ENCODE assay signal across 23 mouse cellular contexts in the genomic region with DNA sequence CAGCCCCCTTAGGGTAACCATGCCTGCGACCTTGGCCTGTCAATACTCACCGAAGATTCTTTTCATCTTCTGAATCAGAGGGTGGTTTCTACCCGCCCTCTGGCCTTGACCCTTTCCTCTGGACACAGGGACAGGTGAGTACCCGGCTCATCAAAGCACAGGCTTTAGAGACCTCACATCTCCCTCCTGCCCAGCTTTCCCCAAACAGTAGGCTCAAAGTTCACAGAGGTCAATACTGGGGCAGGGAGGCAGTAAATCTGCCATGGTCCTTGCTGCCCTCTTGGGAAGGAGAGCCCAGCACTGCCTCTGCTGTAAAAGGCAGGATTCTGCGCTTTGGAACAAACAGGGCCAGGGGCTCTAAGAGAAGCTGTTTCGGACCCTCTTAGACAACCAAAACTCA. TPM values are rescaled to one million over a fixed set of nuclear protein-coding genes. Genes with fewer than 3 reads are reported as not detected.
"Had no signal": no experiment of that assay in that cellular context is flagged by ENCODE, and none has a peak within 500 bp of the region (broad histone marks: within the 10 kb centered on the region; RNA-seq: fewer than 3 reads in every experiment).

No protein-coding gene starts in this region.

- DNase-seq: kidney, adult 11 months; kidney, adult 8-10 months; layer of hippocampus, adult 9-11 months; layer of hippocampus, postnatal 36 days; lung, embryonic 14.5 days; lung, postnatal 4 days; midbrain, embryonic 14.5 days; thymus, adult 18-20 months; thymus, postnatal 36 days had no signal

- H3K4me2 ChIP-seq: kidney, embryonic 15.5 days; liver, embryonic 15.5 days; lung, embryonic 14.5 days; midbrain, embryonic 11.5 days had no signal

- ATAC-seq: lung, postnatal 0 days had no signal

- H3K9me3 ChIP-seq: kidney, embryonic 15.5 days; liver, embryonic 15.5 days had no signal

- H3K9ac ChIP-seq: kidney, embryonic 15.5 days; liver, embryonic 15.5 days; lung, embryonic 14.5 days had no signal

- H3K27ac ChIP-seq: kidney, embryonic 15.5 days; layer of hippocampus, adult 2 months; left cerebral cortex, adult 2 months; liver, embryonic 15.5 days had no signal

- H3K4me3 ChIP-seq: kidney, embryonic 15.5 days; layer of hippocampus, adult 2 months; left cerebral cortex, adult 2 months; liver, embryonic 15.5 days had no signal

- H3K36me3 ChIP-seq: kidney, embryonic 15.5 days; liver, embryonic 15.5 days had no signal

RNA-seq across cellular contexts. Expression of gene Rhbg, which starts 1.8 kb away (rescaled TPM):
- total RNA-seq: layer of hippocampus, adult 2 months; layer of hippocampus, postnatal 36 days; left cerebral cortex, adult 2 months; left cerebral cortex, postnatal 36 days; megakaryocyte progenitor cell, adult 5-6 weeks; megakaryocyte-erythroid progenitor cell, adult 5-6 weeks had no signal
- polyA plus RNA-seq: lung, embryonic 14.5 days; midbrain, embryonic 11.5 days had no signal

RNA-seq across cellular contexts. Expression of gene Gm38392, which starts 34.3 kb away (rescaled TPM):
- total RNA-seq: megakaryocyte-erythroid progenitor cell, adult 5-6 weeks; midbrain, postnatal 0 days had no signal
- polyA plus RNA-seq: large intestine, adult 2 months; lung, embryonic 14.5 days; midbrain, embryonic 14.5 days; neural tube, embryonic 11.5 days; small intestine, adult 2 months; spleen, adult 2 months had no signal
